Mouse (Mus musculus) frontal cortex, postnatal 14 days (tissue): Measurements from ENCODE around the gene Gm45753.

Source experiments
- DNase-seq, 2 experiments: peaks; one replicate each; pipeline ENCODE4 v3.0.0; 2022; ENCODE audit warnings: low spot score in 2 of 2

Gm45753 gene

DNA sequence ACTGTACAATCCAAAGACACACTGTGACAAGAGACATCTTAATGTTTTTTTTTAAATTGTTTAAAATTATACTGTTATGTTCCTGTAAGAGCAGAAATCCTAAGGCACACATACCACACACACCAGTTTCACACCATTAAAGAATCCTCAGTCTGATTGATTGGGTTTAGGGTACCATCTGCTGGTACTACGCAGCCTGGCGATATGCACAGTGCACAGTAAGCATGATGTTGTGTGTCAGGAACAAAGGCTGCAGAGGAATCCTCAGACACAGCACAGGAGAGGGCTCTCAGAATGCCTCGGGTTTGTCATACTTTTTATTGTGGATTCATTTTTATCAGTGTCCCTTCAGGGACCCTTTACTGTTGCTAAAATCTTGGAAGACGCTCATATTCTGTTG lies 33.9 kb downstream of the Gm45753 start:
- no peak for DNase-seq

DNA sequence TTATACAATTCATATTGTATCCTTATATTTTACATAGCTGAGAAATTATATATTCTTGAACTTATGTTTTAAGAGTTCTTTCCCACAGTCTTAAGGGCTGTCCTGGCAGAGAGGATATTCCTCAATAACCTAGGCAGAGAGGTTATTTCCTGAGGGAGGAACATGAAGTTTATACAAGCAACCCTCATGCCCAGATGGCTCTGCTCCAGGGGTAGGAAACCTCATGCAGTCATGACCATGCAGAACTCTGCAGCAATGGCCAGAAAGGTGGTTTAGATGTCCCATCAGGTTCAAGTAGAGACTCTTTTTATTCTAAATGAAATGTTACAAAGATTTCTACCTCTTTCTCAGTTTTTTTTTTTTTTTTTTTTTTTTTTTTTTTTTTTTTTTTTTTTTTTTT lies 39.2 kb downstream of the Gm45753 start:
- no peak for DNase-seq

DNA sequence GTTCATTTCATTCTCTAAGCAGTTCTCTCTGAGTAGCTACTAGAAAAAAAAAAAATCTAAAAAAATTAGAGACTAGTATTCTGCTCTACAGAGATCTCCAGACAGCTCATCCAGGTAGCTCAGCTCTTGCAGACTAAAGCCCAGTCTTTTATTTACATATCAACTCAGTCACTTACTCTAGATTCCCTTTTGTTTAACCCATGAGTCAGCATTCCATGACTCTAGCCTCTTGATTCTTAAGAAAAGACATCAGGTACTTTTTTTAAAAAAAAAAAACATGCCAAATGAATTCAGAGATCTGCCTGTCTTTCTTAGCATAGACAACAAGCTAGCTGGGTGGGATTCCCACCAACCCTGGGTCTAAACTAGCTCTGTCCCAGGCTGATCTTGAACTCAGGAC lies 39.8 kb downstream of the Gm45753 start:
- no peak for DNase-seq

DNA sequence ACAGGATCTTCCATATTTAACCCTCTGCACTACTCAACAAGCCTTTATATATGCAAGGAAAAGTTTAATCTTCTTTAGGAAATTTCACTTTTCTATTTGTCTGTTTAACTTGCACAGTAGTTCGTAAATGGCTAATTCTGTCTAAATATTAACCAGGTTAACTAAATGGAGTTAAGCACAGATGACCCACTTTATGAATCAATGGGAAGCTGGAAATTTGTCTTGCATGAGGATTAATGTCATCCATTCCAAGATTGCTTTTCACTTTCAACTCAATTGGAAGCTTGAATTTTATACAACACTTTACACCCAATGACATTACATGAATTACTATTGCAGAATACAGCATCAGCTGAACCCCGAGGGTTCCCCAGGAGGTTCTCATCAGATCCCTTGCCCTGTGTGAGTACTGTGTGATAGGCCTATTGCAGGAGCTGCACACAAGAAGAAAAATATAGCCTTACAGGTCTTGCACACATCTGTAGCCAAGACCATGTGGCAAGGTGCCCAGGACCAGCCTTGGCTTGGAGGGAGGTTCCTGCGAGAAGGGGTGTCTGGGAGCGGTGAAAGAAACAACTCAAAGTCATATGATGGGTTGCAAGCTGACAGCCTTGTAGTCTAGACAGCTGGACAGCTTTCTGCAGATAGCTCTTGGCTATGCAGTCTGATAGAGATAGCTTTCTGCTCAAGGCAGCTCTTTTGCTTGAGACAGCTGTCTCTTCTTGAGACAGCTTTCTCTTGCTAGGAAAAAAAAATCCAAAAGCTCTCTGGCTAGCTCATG lies 40.5 kb downstream of the Gm45753 start:
- no peak for DNase-seq

DNA sequence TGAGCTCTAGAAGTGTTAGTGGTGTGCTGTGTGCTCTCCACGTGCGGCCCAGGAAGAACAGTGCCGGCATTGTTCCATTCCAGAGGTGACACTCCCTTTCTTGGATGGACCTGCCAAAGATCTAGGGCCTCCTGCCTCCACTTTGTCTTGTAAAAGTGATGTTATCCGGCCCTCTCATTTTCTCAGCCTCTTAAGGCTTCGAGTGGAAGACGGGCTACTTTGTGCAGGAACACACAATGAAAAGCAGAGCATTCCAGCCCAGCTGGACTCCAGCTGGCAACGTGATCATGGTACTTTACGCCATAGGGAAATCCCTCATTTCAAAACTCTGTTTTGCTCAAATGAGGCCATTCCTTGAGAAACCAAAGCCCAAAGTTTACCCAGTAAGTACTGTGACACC lies 41.3 kb downstream of the Gm45753 start:
- DNase-seq: no peak

DNA sequence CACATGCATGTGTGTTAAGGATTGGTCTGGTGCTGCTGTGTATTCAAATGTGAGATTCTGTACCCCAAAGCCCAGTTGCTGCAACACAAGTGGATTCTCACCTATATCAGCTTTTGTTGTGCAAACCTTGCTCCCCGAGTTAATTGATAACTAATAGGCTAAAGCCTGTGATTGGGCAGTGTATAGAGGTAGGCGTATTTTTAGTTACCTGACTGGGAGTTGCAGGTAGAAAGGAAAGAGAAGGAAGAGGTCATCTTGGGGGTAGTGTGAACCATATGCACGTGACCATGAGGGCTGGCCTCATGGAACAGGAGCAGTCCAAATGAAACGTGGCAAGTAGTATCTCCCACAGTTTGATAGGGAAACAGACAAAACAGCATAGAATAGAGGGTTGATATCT lies 43.3 kb downstream of the Gm45753 start:
- no peak for DNase-seq

DNA sequence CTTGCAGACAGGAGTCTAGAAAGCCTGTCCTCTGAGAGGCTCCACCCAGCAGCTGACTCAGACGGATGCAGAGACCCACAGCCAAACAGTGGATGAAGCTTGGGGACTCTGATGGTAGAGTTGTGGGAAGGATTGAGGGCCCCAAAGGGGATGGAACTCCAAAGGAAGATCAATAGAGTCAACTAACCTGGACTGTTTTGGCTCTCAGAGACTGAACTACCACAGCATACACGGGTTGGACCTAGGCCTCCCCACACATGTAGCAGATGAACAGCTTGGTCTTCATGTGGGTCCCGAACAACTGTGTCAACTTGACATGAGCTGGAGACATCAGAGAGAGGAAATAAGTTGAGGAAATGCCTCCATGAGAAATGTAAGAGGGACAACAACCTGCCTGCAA lies 45.4 kb downstream of the Gm45753 start:
- no peak for DNase-seq

DNA sequence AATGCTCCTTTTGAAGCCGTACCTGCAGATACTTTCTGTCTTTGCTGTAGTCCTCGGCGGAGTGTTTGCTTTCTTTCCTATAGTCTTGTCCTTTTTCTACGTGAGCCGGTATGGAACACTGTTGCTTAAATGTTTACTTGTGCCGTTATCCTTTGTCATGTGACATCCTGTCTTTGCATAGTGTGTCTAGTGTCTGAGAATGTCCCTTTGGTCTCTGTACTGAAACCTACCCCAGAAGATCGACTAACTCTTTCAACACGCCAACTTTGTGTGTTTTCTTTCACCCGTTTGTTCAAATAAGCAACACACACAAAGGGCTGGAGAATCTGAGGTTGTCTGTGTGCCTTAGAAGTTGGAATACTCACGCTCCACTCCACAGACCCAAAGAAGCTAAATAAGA lies 46.3 kb downstream of the Gm45753 start, which contains the start of gene F11:
Gene F11 (minus strand): TSS at position 112 of the 400 bp plus-strand sequence.
- no peak for DNase-seq

DNA sequence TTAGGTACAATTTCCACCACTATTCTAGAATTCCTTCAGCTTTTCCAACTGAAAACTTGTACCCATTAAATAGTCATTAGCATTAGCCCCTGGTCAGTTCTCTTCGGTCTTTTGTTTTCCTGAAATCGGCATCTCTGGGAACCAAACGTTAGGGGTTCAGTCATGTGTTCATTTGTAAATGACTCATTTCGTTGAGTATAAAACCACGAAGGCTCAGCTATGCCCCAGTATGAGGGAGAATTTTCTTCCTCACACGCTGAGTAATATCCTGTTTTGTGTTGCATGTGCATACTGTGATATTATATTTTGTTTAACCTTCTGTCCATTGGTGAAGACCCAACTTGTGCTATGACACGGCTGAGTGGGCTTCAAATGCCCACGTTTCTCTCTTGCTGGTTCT lies 49.8 kb downstream of the Gm45753 start:
- no peak for DNase-seq

DNA sequence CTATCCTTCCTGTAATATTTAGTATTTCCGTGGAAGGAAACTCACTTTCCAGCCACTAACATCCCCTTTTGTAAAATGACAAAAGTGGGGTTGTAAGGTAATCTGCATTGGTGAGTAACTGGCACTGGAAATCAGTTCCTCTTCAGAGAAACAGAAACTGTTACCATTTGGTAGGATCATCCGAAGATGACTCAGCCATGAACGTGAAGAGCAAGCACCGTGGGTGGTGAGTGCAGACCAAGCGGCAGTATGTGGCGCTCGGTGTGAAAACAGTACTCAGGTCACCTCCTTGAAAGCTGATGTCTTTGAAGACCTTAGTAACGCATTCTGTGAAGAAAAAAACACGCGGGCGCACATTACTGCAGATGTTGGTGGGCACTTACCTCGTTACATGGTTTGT lies 53.2 kb downstream of the Gm45753 start:
- no peak for DNase-seq

DNA sequence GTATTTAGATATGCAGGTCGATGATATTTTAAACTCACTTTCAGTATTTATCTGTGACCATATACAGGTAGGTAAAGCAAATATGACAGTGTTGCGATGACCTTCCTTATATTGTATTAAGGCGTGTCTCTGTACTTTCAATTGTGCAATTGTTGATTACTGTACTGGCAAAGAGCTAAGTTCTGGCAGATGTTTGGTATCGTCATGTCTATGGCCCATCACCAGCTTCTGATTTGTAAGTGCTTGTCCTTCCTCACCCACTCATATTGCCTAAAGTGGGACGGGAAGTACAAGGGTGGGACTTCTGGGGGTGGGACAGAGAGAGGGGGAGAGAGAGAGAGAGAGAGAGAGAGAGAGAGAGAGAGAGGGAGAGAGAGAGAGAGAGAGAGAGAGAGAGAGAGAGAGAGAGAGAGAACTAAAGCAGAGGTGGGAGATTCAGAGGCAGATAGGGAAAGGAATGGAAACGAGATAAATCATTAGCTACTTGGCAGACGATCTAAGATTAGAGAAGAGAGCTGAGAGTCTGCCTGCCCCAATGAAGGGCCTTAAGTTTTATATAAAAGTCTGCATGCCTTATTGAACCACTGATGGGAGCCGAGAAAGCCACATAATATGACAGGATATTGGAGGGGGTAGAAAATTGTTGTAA lies 53.9 kb downstream of the Gm45753 start:
- DNase-seq: no peak

DNA sequence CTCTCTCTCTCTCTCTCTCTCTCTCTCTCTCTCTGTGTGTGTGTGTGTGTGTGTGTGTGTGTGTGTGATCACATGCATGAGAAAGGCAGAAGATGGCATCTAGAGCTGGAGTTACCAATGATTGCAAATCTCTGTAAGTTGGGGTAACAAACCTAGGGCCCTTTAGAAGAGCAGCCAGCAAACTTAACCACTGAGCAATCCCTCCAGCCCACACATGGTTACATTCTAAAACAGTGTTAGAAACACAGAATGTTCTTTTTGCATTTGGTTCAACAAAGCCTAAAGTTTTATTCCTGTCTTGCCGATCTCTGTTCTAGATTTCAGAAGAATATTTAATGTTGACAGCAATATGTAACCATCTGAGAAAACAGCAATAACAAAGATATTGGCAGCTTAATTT lies 54.7 kb downstream of the Gm45753 start:
- no peak for DNase-seq

DNA sequence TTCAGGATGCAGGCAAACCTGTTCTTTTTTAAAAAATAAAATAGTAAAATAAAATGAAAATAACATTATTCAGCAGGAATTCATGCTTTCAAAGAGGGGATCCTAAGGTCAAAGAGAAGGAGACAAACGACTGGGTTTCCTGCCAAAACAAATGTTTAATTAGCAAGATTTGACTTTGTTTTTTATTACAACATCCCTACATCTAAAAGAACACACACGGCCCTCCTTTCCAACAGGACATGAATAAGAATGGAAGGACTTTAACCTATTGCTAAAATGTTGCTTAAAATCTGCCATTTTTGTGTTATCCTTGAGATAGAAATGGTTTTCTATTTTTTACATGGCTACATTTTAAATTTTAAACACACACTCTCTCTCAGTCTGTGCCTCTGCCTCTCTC lies 55.2 kb downstream of the Gm45753 start:
- DNase-seq: no peak

DNA sequence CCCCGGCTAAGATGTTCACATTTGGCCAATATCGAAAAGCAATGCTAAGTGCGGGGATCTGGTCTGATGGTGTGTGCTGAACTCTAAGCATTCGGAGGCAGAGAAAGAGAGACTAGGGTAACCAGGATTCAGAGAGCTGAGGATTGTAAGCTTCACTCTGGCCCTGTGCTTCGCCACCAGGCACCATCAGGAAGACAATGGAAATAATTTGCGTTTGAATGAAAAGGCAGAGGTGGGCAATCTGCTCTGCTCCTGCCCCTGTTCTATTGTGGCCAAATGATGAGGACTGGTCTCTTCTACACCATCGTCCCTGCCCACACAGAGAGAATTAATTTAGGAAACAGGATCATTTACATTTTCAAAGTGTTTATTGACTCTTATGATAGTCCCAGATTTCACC lies 62.0 kb downstream of the Gm45753 start:
- DNase-seq: no peak

DNA sequence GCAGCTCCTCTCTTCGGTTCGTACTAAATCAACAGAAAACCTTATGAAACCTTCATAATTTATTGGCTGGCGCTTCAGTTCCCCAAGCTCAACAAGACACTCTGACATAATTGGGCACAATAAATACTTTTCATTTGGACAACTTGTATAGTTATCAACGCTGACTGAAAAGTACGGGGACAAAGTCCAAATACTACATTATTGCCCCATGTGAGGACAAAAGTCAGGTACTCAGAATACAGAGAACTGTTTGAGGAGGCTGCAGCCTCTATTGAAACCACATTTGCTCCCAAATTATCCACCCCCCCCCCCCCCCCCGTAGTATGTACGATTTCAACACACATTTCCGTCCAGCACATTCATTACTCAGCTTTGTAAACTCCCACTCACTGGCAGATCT lies 68.9 kb downstream of the Gm45753 start:
- DNase-seq: no peak

DNA sequence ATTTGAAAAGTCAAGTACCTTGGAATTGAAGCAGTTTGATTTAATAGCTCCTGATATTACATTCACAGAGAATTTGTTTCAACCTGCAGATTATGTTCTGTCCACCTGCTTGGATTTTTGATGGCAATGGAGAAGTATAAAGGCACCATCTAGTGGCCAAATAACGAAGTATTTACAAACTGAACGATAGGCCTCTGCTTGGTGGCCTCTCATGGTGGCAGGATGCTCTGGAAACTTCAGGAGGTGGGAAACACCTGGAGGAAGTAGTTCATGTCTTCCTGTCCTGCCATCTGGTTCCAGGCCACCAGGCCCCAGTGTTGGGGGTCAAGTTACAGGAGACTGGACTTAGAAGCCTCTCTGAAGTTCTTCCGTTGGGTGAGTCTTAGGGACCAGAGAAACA lies 70.0 kb downstream of the Gm45753 start:
- no peak for DNase-seq

DNA sequence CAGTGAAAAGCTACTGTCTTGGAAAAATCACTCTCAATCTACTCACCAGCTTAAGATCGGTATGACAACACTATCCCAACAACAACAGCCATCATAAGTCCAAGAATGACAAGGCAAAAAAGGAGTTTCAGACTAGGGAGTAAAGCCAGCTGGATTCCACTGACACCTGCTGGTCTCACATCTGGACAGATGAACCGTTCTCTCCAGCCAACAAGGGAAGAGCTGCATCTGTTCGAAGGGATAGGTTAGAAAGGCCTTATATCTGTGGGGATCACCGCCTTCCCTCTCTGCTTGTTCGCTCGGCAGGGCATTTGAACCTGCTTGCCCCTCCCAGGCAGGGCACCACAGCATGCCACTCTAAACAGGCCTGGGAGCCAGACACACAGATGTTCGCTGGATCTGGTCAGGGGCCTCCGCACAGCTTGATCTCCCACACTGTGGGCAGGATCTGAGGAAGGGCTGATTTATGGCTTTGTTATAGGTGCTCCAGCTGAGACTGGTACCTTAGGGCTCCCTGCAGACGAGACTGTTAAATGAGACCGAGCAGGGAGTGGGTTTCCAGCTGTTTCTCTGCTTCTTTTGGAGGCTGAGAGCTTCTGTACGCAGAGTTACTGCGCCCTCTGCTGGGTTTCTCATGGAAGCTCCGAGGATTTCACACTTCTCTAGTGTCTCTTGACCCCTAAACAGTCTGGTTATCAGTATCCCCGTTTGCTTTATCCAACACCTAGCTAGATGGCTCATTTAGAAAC lies 71.9 kb downstream of the Gm45753 start:
- peak in 1 of 2 experiments; percentile 50 for DNase-seq

DNA sequence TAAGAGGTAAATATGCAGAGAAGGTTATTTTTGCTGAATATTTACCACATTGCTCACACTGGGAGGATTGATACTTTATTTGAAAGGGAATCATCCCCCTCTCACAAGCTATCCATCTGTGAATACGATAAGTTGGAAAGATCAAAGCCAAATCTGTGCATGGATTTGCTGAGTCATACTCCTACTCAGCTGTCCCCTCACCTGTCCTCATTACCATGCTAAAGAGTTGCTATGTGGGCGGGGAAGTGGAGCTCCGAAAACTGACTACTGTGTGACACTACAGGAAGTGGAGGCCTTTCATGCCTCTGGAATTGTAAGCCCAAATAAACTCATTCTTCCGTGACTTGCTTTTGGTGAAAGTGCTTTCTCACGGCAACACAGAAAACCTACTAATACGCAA lies 73.0 kb downstream of the Gm45753 start:
- no peak for DNase-seq

DNA sequence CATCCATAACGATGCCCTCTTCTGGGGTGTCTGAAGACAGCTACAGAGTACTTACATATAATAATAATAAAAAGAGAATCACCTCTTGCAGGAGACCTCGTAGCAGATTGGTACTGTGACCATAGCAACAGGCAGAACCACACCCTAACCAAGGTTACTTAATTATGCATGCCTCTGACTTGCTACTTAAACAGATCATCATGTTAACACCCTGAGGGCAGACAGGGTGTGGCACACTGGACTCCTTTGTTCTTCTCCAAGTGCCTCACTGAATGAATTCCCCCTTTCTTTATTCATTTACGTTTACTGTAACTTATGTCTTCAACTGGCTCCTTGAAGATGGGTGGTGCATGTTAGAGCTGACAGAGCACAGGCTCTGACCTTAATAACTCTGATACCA lies 75.0 kb downstream of the Gm45753 start:
- no peak for DNase-seq
